Mouse (Mus musculus) hindbrain, embryonic 10.5 days (tissue): ENCODE results near the gene Tnik. TPM values are rescaled to one million over a fixed set of nuclear protein-coding genes. Genes with fewer than 3 reads are reported as not detected.

ENCODE experiments used
- DNase-seq: peaks from one replicate; pipeline ENCODE4 v3.0.0-alpha.2; 2017; ENCODE audit warnings: low spot score
- H3K27ac ChIP-seq: fragments of 300-500 bp; sonication (generic); 2 replicates; pipeline ENCODE4 v1.5.1; 2016; ENCODE audit warnings: mild to moderate bottlenecking, moderate library complexity
- H3K27me3 ChIP-seq: fragments of 300-500 bp; sonication (generic); 2 replicates; pipeline ENCODE4 v1.6.1; 2016; ENCODE audit warnings: mild to moderate bottlenecking; ENCODE audit not compliant: poor library complexity, insufficient read depth, severe bottlenecking
- H3K36me3 ChIP-seq: fragments of 300-500 bp; sonication (generic); 2 replicates; pipeline ENCODE4 v1.6.1; 2016; ENCODE audit warnings: mild to moderate bottlenecking, moderate library complexity
- H3K4me1 ChIP-seq: fragments of 300-500 bp; sonication (generic); replicated peaks from 2 replicates; pipeline ENCODE4 v1.6.1; 2016; ENCODE audit warnings: mild to moderate bottlenecking
- H3K4me3 ChIP-seq: fragments of 300-500 bp; sonication (generic); 2 replicates; pipeline ENCODE4 v1.5.1; 2016; ENCODE audit warnings: mild to moderate bottlenecking, moderate library complexity
- H3K9me3 ChIP-seq: fragments of 300-500 bp; sonication (generic); 2 replicates; pipeline ENCODE4 v1.6.1; 2016; ENCODE audit warnings: mild to moderate bottlenecking, moderate library complexity
- WGBS: fragments of 180-500 bp; shearing (Covaris S2); methylation state at CpG from one replicate; pipeline ENCODE4 v1.1.7; 2016; 5-methylcytosine and 5-hydroxymethylcytosine counted together
- polyA plus RNA-seq: library from polyadenylated mRNA; unstranded; fragments of >200 nt; fragmentation: Nextera tagmentation; extraction: Ambion mirVana; gene quantifications from 2 replicates; pipeline ENCODE4 v1.2.1, GENCODE M21; 2016

The Tnik gene
- polyA plus RNA-seq, 1 experiment from 2014 or later: 16.3 TPM

DNA sequence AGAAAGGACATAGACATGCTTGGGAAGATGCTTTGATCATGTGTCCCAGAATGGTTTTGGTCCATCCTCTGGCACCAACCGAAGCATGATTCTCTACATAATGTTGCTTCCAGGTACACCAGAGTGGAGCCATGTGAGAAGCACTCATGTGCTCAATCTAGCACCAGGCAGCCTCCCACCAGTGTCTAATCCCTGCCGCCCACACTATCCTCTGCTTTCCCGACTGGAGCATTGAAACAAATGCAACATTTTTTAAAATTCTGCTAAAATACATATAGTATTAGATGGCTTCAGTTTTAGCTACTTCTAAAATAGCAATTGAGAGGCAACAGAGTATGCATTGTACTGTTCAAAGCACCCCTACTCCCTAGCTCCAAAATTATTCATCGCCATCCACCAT is 264.2 kb downstream of the Tnik start:
- Histone ChIP-seq H3K36me3 (no peaks in the 10 kb centered on the region), H3K27ac (no peak overlapping the region), H3K4me1 (peaks cover 8% of the 10 kb centered on the region), H3K9me3 (no peaks in the 10 kb centered on the region), H3K4me3 (no peak overlapping the region), H3K27me3 (no peaks in the 10 kb centered on the region)
- WGBS: 93% methylated on average over 4 of the region's 4 CpGs
- DNase-seq: no peak

DNA sequence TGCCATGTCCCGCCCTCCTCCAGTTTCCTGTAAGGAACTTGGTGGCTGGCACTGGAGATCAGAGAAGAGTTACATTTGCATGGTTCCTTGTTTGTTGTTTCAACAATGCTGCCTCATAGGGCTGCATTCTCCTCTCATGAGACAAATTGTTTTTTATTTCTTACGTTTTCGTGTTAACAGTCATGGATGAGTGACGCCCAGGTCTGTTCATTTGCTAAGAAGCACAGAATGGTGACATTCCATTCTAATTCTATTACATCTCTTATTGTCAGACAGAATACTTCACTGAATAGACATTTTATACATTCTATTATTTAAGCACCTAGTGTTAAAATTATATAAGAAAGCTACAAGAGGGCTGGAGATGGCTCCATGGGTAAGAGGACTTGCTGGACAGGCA is 266.5 kb downstream of the Tnik start:
- Histone ChIP-seq H3K4me3 (no peak overlapping the region), H3K4me1 (no peaks in the 10 kb centered on the region), H3K36me3 (no peaks in the 10 kb centered on the region), H3K27me3 (no peaks in the 10 kb centered on the region), H3K9me3 (no peaks in the 10 kb centered on the region), H3K27ac (no peak overlapping the region)
- WGBS: 88% methylated on average over 4 of the region's 4 CpGs
- no peak for DNase-seq

DNA sequence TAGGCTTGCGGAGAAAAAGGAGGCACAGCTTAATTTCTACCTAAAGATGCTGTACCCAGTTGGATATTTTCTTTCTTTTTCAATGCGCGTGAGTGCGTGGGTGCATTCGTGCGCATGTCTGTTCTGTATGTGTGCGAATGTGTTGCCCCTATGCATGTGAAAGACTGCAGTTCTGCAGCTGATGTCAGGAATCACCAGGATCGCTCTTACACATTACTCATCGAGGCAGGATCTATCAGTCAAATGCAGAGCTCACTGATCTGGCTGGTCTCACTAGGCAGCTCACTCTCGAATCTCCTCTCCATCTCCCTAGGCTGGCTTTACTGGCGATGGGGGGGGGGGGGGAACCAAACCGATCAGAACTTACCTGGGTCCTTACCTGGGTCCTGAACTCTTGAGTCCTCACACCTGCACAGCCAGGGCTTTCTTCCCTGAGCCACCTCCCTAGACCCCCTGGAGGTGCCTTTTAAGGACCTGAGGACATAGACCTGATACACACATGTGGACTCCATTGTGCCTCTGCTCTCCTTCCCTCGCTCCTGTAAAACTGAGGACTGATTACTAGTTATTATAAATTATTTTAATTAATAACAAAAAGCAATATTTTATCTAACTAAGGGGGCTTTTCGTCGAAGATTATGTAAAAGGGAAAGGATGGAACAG is 268.4 kb downstream of the Tnik start:
- no peak overlapping the region for H3K4me3 ChIP-seq
- DNase-seq: no peak
- H3K9me3 ChIP-seq: no peaks in the 10 kb centered on the region
- H3K4me1 ChIP-seq: no peaks in the 10 kb centered on the region
- H3K27ac ChIP-seq: no peak overlapping the region
- H3K27me3 ChIP-seq: no peaks in the 10 kb centered on the region
- H3K36me3 ChIP-seq: no peaks in the 10 kb centered on the region
- WGBS: 79% methylated on average over 15 of the region's 15 CpGs

DNA sequence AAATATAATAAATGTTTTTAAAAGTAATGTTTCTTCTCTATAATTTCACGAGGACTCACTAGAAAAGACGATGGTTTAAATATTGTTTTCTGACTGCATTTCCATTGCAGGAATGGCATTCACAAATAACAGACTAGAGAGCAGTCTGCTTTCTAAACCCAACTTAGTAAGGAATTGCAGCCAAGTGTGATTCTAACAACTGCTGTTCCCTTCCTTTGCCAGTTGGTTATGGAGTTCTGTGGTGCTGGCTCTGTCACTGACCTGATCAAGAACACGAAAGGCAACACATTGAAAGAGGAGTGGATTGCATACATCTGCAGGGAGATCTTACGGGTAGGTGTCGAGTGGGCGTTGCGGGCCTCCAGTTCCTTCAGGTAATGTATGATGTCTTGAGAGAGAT is 269.7 kb downstream of the Tnik start:
- no peaks in the 10 kb centered on the region for H3K27me3 ChIP-seq
- DNase-seq: no peak
- no peaks in the 10 kb centered on the region for H3K9me3 ChIP-seq
- H3K36me3 ChIP-seq: no peaks in the 10 kb centered on the region
- no peaks in the 10 kb centered on the region for H3K4me1 ChIP-seq
- WGBS: 93% methylated on average over 7 of the region's 7 CpGs
- no peak overlapping the region for H3K27ac ChIP-seq
- no peak overlapping the region for H3K4me3 ChIP-seq

DNA sequence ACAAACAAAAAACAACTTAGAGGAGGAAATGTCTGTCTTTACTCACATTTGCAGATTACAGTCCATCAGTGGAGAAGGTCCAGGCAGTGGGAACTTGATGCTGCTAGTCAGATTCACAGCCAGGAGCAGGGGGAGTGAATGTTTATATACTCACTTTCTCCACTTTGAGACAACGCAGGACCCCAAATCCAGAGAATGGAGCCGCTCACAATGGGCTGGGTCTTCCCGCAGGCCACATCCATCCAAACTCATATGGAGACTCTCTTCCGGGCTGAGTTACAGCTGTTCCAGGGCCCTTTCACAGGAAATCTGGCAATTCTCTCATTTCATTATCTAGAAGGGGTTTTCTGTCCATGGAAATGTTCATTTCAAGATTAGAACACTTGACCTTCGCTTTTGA is 277.1 kb downstream of the Tnik start:
- WGBS: 89% methylated on average over 5 of the region's 5 CpGs
- no peaks in the 10 kb centered on the region for H3K4me1 ChIP-seq
- no peak overlapping the region for H3K4me3 ChIP-seq
- H3K27me3 ChIP-seq: no peaks in the 10 kb centered on the region
- DNase-seq: no peak
- H3K27ac ChIP-seq: no peak overlapping the region
- no peaks in the 10 kb centered on the region for H3K9me3 ChIP-seq
- H3K36me3 ChIP-seq: no peaks in the 10 kb centered on the region

DNA sequence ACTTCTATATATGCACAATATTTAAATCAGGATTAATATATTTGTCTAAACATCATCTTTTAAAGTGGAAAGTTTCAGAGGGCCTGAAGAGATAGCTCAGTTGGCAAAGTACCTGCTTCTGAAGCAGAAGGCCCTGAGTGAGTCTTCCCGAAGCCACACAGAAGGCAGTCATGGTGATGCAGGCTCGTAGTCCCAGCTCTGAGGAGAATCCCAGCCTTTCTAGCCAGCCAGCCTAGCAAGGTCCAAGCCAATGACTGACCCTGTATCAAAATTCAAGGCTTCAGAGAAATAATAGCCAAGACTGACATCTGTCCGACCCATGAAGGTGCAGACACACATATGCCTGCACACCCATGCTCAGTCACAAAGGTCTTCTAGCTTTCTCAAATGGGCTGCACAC is 279.9 kb downstream of the Tnik start:
- no peak for DNase-seq
- H3K27me3 ChIP-seq: no peaks in the 10 kb centered on the region
- H3K4me3 ChIP-seq: no peak overlapping the region
- 92% methylated on average over 3 of the region's 3 CpGs for WGBS
- H3K27ac ChIP-seq: no peak overlapping the region
- no peaks in the 10 kb centered on the region for H3K9me3 ChIP-seq
- no peaks in the 10 kb centered on the region for H3K36me3 ChIP-seq
- H3K4me1 ChIP-seq: no peaks in the 10 kb centered on the region

DNA sequence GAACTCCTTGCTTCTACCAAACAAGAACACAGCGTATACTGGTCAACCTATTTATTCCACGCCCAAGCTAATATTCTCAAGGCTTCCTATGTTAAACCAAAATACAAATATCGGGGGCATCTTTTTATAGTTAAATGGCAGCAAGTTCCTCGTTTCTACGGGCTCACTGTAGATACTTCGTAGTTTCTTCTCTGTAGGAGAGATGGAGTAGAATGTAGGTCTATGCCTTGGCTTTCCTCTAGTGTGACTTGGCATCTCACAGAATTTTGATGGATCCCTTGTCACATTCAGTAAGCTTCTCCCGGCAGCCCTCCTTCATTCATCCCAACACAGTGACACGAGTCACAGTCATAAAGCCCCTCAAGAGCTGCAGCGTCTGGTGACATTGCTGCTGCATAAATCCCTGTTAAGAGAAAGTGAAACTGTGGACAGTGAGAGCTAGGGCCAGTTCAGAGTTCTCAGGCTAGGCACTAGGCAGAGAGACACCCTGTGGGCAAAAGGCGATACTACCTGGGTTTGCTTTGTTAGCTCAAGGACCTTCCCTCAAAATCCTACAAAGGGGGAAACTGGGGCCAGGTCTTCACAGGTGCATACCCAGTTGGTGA is 280.5 kb downstream of the Tnik start:
- H3K36me3 ChIP-seq: no peaks in the 10 kb centered on the region
- no peak for DNase-seq

DNA sequence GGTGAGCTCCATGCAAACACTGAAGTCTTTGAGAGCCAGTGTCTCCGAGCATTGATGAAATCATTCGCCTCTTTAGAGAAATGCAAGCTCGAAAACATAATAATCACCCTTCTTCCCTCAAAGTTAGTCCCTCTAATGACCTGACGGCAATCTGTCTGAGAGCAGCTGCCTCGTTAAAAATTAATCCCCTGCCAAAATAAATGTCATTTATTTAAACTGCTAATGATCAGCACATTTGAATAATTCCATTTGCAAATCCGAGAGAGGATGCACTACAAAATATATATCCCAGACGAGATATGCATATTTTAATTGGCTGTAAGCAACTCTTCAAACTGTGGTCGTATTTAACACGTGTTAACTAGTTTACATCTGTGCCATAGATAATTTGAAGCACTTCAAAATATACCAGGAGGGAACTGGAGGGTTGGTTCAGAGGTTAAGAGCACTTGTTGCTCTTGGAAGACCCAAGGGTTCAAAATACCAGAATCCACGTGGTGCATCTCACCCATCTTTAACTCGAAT is 281.4 kb downstream of the Tnik start:
- H3K9me3 ChIP-seq: no peaks in the 10 kb centered on the region
- H3K36me3 ChIP-seq: no peaks in the 10 kb centered on the region
- H3K4me3 ChIP-seq: no peak overlapping the region
- no peaks in the 10 kb centered on the region for H3K27me3 ChIP-seq
- WGBS: 76% methylated on average over 11 of the region's 11 CpGs
- H3K4me1 ChIP-seq: peaks cover 7% of the 10 kb centered on the region
- no peak overlapping the region for H3K27ac ChIP-seq
- no peak for DNase-seq

More for the DNA sequence above, 280.5 kb downstream of the Tnik start:
- 81% methylated on average over 10 of the region's 10 CpGs for WGBS
- Histone ChIP-seq H3K9me3 (no peaks in the 10 kb centered on the region), H3K4me1 (no peaks in the 10 kb centered on the region), H3K27ac (no peak overlapping the region), H3K27me3 (no peaks in the 10 kb centered on the region), H3K4me3 (no peak overlapping the region)

DNA sequence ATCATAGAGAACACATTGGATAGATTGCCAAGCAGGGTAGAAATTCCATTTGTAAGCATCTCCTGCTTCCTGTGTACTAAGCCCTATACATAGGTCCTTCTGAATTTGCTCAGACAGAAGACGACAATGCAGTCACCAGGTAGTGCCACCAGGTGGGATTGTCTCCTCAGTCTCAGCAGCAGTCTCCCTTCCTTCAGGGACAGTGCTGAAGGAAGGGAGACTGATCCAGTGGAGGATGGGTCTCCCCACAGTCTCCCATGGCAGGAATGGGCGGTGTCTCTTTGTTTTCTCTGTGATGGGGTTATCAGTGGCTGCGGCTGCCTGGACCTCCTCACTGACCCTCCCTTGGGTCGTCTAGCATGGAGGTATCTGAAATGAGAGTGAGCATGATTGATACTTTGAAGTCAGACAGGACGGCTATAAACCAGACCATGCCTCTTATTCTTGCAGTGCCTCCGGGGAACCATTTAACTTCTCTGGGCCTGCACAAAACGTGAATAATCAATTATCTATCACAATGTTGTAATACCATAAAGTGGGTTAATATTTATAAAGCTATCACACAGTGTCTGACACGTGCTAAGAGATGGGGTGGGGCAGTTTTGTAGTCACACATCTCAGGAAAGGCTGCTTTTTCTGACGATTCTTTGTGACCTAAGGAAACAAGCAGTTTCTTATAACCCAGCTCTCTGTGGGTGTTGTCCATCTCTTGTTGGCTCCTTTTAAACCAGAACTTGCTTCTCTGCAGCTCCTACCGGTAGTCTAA is 285.1 kb downstream of the Tnik start:
- Histone ChIP-seq H3K4me1 (peaks cover 15% of the 10 kb centered on the region), H3K9me3 (no peaks in the 10 kb centered on the region), H3K27ac (no peak overlapping the region), H3K27me3 (no peaks in the 10 kb centered on the region), H3K4me3 (no peak overlapping the region), H3K36me3 (no peaks in the 10 kb centered on the region)
- 68% methylated on average over 10 of the region's 10 CpGs for WGBS
- no peak for DNase-seq

DNA sequence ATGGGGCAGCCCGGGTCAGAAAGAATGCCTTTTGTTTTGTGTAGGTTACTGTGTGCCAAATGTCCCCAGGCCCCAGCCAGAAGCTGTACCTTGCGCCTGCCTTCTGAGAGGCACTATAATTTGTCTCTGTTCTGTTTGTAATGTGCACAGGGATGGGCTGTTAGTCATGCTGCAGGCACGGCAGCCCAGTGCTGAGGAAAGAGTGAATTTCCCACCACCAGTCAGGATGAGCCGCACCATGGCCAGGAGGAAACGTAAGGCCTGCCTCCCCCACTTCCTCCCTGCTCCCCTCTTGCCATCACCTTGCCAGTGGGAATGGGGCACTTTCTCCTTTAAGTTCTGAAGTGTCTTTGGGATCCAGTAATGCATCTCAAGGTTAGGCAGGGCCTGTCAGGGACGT is 286.4 kb downstream of the Tnik start:
- 61% methylated on average over 6 of the region's 6 CpGs for WGBS
- no peak for DNase-seq
- no peak overlapping the region for H3K4me3 ChIP-seq
- no peaks in the 10 kb centered on the region for H3K9me3 ChIP-seq
- peaks cover 15% of the 10 kb centered on the region for H3K4me1 ChIP-seq
- H3K36me3 ChIP-seq: no peaks in the 10 kb centered on the region
- H3K27me3 ChIP-seq: no peaks in the 10 kb centered on the region
- no peak overlapping the region for H3K27ac ChIP-seq

DNA sequence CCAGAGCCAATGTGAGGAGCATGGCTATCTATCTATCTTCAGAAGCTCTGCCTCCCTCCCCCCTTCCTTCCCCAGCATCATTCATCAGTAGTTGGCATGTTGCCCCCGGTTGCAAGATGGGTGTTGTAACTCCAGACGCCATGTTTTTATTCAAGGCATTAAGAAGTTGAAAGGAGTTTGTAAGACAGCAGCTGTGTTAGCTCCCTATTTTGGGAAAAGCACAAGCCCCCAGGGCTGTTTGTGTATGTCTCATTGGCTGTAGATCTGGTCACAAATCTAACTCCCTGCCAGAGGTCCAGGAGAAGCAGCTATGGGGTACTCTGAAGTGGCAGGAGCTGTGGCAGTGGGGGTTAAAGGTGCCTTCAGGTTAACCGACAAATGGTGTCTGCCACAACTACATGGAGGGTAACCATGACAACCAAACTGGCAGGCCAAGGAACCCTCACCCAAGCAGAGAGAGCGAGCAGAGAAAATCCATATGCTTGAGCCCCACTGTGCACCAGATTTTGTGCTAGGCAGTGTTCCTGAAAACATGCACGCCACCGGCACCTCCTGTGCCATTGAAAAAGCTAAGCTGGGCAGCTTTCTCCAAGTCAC is 287.6 kb downstream of the Tnik start:
- no peaks in the 10 kb centered on the region for H3K27me3 ChIP-seq
- 49% methylated on average over 6 of the region's 6 CpGs for WGBS
- H3K36me3 ChIP-seq: no peaks in the 10 kb centered on the region
- H3K4me1 ChIP-seq: peaks cover 18% of the 10 kb centered on the region
- no peak overlapping the region for H3K4me3 ChIP-seq
- H3K27ac ChIP-seq: no peak overlapping the region
- H3K9me3 ChIP-seq: no peaks in the 10 kb centered on the region
- no peak for DNase-seq

DNA sequence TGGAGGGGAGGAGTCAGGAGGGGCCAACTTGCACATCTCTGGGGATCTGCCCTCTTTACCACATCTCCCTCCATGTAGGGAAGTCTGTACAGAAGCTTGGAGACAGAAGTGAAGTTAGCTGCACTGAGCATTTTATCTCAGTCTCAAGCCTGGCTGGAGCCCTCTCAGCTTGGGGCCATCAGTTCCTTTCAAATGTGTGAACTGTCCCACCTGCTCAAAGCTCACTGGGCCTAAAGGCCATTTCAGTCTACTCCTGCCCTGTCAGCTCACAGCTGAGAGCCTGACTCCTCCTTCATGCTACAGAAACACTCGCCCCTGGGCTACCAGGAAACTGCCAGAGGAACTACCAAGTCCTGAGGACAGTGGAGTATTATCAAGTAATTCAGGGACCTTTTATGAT is 288.7 kb downstream of the Tnik start:
- no peak for DNase-seq
- Histone ChIP-seq H3K36me3 (no peaks in the 10 kb centered on the region), H3K4me3 (no peak overlapping the region), H3K4me1 (peaks cover 19% of the 10 kb centered on the region), H3K27ac (no peak overlapping the region), H3K9me3 (no peaks in the 10 kb centered on the region), H3K27me3 (no peaks in the 10 kb centered on the region)
- WGBS: 61% methylated on average over 1 of the region's 1 CpGs

DNA sequence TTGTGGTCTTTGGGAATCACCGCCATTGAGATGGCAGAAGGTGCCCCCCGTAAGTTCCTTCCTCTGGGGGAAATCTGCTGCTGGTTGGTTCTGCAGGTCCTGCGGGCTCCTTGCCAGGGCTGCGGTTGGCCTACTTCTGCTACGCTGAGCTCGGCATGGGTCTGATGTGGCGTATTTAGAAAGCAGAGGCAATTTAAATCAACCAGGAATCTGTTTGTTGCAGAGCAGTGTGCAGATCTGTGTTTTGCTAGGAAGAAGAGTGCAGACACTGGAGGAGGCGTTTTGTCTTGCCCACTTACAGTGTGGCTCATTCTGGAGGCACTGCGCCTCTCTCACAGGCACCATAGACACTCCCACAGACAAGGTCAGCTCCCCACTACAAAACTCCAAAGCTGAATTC is 291.9 kb downstream of the Tnik start:
- H3K27ac ChIP-seq: no peak overlapping the region
- H3K36me3 ChIP-seq: no peaks in the 10 kb centered on the region
- no peak overlapping the region for H3K4me3 ChIP-seq
- no peaks in the 10 kb centered on the region for H3K9me3 ChIP-seq
- H3K27me3 ChIP-seq: no peaks in the 10 kb centered on the region
- peaks cover 15% of the 10 kb centered on the region for H3K4me1 ChIP-seq
- no peak for DNase-seq
- 88% methylated on average over 9 of the region's 9 CpGs for WGBS
